Mouse (Mus musculus): Measurements from ENCODE around the gene Tectb.

- TF ChIP-seq EP300 (IDR thresholded peaks at IDR 0.05; ENCODE audit: low read depth), result no peak
- no peak for TF ChIP-seq CTCF (IDR thresholded peaks at IDR 0.05; ENCODE audit: low read depth)
Measured at GRCm38 (mm10) chr19:55148109-55148508, 32.4 kb upstream of the Tectb start.

Measured in liver, postnatal 0 days (tissue).